Mouse (Mus musculus): ENCODE measurements around the gene Gsta4.

DNA sequence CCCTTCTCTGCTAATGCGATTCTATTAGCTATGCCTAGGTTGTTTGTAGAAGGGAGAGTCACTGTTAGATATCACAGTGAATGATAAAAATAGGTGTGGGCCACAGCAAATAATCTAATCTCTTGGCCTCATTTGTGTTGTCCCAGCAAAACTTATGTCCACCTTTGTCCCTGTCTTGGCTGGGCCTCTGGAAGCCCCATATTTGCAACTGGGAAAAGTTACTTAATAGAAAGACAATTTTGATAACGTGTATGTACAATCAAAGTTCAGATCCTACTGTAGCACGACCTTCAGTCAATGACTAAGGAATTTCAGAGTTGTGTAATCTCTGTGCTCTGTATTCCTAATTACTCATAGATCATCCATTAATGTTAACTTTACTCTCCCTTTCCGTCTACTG is 34.5 kb downstream of the Gsta4 start:
- TF ChIP-seq GATA1 (IDR thresholded peaks at IDR 0.05; ENCODE audit: low read length) (no peak), TAL1 (IDR thresholded peaks at IDR 0.05; ENCODE audit: low read length) (no peak)
